Mouse (Mus musculus): Measurements from ENCODE around the gene Mfsd14a. TPM values are rescaled to one million over a fixed set of nuclear protein-coding genes. Genes with fewer than 3 reads are reported as not detected.

Gene Mfsd14a
- polyA plus RNA-seq, 1 experiment from 2014 or later: 72.2 TPM

DNA sequence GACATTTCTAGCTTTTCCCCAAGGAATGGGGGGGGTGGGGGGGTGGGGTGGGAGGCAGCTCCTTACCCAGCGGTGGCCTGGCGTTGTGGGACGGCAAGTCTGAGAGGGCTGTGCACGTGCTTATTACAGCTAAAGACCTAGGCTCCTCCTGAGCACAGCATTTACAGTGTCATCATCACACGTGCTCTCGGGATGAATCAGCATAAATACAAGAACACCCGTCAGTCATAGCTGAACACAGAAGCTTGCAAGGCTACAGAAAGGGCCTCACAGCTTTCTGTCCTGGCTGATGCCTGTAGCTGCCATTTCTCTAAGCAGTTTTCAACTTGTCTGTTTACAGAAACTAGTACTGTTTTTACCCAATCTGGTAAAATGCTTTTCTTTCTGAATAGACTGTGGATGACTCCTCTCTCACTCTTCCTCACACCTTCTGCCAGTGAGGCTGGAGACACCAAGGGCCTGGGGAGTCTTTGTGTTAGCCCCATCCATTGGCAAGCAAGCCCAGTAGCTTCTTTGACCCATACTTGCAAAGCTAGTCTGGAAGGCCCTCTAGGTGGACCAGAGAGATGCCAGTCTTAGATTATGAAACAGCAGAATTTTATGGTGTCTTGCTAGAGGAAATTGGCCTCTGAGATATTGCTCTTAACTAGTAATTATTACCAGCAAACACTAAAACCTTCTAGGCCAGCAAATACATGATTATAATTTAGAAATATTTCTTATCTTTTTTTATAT is 41.7 kb downstream of the Mfsd14a start:
- Histone ChIP-seq H3K9me3 (no peaks in the 10 kb centered on the region), H3K4me3 (no peak overlapping the region), H3K36me3 (peaks cover 48% of the 10 kb centered on the region), H3K4me2 (replicated peaks) (no peak overlapping the region), H3K27me3 (replicated peaks) (no peaks in the 10 kb centered on the region), H3K4me1 (no peaks in the 10 kb centered on the region), H3K27ac (no peak overlapping the region), H3K9ac (no peak overlapping the region)
- no peak for ATAC-seq (ENCODE audit: low FRiP score, low read depth)
- 94% methylated on average over 7 of the region's 7 CpGs for WGBS

DNA sequence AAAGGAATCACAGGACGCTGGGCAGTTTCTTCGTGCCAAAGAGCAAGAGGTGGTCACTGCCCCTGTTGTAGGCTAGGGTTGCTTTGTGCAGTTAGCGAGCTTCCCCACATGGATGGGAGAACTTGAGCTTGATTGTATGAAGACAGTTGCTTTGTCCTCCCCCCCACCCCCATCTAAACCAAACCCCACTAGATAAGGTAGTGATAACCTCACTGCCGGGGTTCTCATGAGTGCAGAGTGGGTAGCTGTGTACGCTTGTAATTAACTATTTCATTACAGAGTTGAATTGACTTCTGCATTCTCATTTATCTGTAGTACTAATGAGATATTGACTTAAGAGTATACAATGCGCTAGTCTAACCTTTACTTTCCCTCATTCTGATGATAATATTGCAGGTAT is 43.6 kb downstream of the Mfsd14a start:
- ATAC-seq (ENCODE audit: low FRiP score, low read depth): no peak
- Histone ChIP-seq H3K4me3 (no peak overlapping the region), H3K9me3 (no peaks in the 10 kb centered on the region), H3K27ac (no peak overlapping the region), H3K4me2 (replicated peaks) (no peak overlapping the region), H3K36me3 (peaks cover 66% of the 10 kb centered on the region), H3K4me1 (no peaks in the 10 kb centered on the region), H3K9ac (no peak overlapping the region), H3K27me3 (replicated peaks) (no peaks in the 10 kb centered on the region)
- WGBS: 89% methylated on average over 6 of the region's 6 CpGs

DNA sequence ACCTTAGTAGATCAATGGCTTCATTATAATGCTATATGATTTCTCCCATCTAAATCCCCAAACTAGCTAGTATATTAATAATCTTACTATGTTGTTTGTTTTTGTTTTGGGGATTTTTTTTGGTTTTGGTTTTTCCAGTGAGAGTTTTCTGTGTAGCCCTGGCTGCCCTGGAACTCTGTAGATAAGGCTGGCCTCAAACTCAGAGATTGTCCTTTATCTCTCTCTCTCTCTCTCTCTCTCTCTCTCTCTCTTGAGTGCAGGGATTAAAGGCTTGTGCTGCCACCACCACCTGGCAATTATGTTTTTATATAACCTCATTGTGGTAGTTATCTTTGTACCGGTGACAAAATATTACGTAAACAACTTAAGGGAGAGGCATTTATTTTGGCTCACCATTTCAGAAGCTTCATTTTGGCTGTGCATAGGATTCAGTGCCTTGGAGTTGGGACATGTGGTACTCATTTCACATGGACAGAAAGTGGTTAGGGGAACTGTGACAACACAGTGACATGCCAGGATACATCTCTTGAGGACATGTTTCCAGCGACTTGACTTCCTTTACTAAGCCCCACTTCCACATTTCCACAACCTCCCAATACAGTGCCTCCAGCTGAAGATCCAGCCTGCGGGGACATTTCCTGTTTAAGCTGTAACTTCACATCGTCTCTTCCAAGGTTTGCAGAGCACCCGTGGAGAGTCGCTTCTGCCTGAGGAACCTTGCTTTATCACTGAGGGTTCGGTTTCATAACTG is 47.0 kb downstream of the Mfsd14a start:
- Histone ChIP-seq H3K4me1 (no peaks in the 10 kb centered on the region), H3K27ac (no peak overlapping the region), H3K36me3 (peaks cover 52% of the 10 kb centered on the region), H3K9ac (no peak overlapping the region), H3K27me3 (replicated peaks) (no peaks in the 10 kb centered on the region), H3K4me3 (no peak overlapping the region), H3K9me3 (no peaks in the 10 kb centered on the region), H3K4me2 (replicated peaks) (no peak overlapping the region)
- no peak for ATAC-seq (ENCODE audit: low FRiP score, low read depth)
- WGBS: 91% methylated on average over 8 of the region's 8 CpGs

DNA sequence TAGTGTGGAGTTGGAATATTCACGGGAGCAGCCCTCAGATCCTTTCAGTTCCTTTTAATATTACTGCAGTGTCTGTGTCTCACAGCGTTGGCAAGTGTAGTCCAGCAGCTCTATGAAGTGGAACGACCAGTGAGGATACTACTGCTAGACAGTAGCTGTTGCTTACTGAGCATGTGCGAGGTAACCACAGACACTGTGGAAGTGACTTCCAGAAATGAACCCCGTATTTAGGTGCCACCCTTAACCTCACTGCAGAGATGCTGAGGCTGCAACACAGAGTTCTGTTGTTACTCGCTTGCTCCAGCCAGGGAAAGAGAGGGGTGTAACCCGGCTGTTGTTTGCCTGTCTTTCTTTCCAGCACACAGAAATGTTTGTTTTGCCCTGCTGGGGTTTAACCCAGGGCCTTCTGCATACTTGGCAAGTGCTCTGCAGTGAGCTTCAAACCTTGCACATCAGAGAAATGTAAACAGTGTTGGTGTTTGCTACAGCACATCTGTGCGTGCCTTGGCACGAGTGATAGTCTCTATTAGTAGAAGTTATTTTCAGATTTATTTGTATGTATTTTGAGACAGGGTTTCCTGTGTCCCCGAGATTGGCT is 48.1 kb downstream of the Mfsd14a start, which contains the start of gene Trmt13:
Trmt13 (minus strand) TSS at position 293 of the 598 bp plus-strand sequence.
- Histone ChIP-seq H3K4me1 (no peaks in the 10 kb centered on the region), H3K4me3 (no peak within 1 kb of the TSS), H3K4me2 (replicated peaks) (no peak within 1 kb of the TSS), H3K9ac (no peak within 1 kb of the TSS), H3K27me3 (replicated peaks) (no peaks in the 10 kb centered on the region), H3K36me3 (peaks cover 51% of the 10 kb centered on the region), H3K27ac (no peak within 1 kb of the TSS), H3K9me3 (no peaks in the 10 kb centered on the region)
- no peak for ATAC-seq (ENCODE audit: low FRiP score, low read depth)
- WGBS: 88% methylated on average over 10 of the region's 10 CpGs

DNA sequence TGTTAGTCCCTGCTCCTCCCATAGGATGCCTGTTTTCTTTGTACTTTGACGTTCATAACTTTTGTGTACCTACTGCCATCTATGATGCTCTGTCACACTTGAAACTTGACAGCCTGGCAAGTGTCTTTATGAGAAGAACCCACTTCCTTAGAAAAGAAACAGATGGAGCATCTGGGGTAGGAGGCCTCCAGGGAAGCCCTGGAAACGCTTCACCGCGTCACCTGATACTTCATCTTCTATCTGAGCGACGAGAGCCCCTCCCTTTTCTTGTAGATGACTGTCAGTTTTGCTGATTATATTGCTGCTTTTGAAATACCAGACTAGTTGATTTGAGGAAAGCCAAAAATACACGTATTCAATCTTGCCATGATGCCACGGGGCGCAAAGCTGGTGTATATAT is 57.9 kb downstream of the Mfsd14a start:
- Histone ChIP-seq H3K4me3 (no peak overlapping the region), H3K9ac (no peak overlapping the region), H3K9me3 (no peaks in the 10 kb centered on the region), H3K4me1 (no peaks in the 10 kb centered on the region), H3K4me2 (replicated peaks) (no peak overlapping the region), H3K27me3 (replicated peaks) (no peaks in the 10 kb centered on the region), H3K27ac (no peak overlapping the region), H3K36me3 (peaks cover 20% of the 10 kb centered on the region)
- 84% methylated on average over 9 of the region's 9 CpGs for WGBS
- ATAC-seq (ENCODE audit: low FRiP score, low read depth): no peak

DNA sequence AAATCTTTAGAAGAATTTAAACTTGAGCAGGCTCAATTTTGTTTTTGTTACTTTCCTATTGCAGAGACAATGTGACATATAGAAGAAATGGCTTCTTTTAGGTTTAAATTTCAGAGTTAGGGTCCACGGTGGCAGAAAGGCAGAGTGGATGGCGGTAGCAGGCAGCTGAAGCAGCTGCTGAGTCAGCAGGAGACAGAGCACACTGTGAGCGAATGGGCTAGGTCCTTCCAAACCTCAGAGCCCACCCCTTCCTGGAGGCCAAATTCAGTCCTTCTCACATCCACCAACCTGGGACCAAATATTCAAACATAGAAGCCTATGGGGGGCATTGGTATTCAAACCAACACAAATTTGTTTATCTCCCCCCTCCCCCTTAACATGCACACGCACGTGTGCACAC is 60.7 kb downstream of the Mfsd14a start:
- WGBS: 88% methylated on average over 5 of the region's 5 CpGs
- Histone ChIP-seq H3K36me3 (peaks cover 6% of the 10 kb centered on the region; the same call in 1 of the 2 replicates), H3K9ac (no peak overlapping the region), H3K27me3 (replicated peaks) (no peaks in the 10 kb centered on the region), H3K4me1 (no peaks in the 10 kb centered on the region), H3K4me3 (no peak overlapping the region), H3K27ac (no peak overlapping the region), H3K9me3 (no peaks in the 10 kb centered on the region), H3K4me2 (replicated peaks) (no peak overlapping the region)
- no peak for ATAC-seq (ENCODE audit: low FRiP score, low read depth)

DNA sequence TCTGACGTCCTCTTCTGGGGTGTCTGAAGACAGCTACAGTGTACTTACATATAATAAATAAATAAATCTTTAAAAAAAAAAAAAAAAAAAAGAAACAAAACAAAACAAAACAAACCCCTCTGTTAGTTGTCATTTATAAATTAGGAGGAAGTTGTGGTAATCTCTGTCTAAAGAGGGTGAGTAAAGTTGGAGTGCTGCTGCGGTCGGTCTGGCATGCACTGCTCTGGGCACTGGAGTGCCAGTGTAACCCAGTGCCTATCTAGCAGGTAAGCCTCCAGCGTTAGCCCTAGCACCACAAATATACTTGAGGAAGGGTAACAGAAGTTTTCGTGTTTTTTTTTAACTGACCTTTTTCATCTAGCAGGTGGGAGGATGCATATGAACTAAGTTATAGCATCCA is 61.5 kb downstream of the Mfsd14a start:
- Histone ChIP-seq H3K36me3 (peaks cover 2% of the 10 kb centered on the region; the same call in 1 of the 2 replicates), H3K4me3 (no peak overlapping the region), H3K4me1 (peaks cover under 1% of the 10 kb centered on the region), H3K9ac (no peak overlapping the region), H3K27me3 (replicated peaks) (no peaks in the 10 kb centered on the region), H3K9me3 (no peaks in the 10 kb centered on the region), H3K4me2 (replicated peaks) (no peak overlapping the region), H3K27ac (no peak overlapping the region)
- 94% methylated on average over 5 of the region's 5 CpGs for WGBS
- ATAC-seq (ENCODE audit: low FRiP score, low read depth): no peak

DNA sequence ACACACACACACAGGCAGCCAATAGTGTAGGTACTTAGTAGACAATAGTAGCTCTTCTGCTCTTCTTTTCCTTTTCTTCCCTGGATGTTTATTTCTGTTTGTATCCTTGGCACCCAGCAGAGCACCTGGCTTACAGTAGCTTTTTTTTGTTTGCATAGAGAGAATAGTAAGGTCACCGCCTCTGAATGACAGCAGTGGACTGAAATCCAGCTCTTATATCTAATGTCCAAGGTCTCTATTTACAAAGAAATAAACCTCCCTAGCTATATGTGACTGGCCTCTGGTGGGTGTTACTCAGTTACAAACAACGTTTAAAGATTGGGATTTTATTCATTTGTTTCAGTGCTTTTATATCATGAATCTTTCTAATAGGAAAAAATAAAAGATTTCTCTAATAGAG is 62.8 kb downstream of the Mfsd14a start:
- no peaks in the 10 kb centered on the region; the same call in 1 of the 2 replicates for H3K36me3 ChIP-seq
- H3K9me3 ChIP-seq: no peaks in the 10 kb centered on the region
- ATAC-seq (ENCODE audit: low FRiP score, low read depth): no peak
- 87% methylated on average over 2 of the region's 2 CpGs for whole genome bisulfite sequencing
- no peaks in the 10 kb centered on the region for H3K27me3 ChIP-seq (replicated peaks)
- H3K9ac ChIP-seq: no peak overlapping the region
- H3K4me2 ChIP-seq (replicated peaks): no peak overlapping the region
- peaks cover 6% of the 10 kb centered on the region for H3K4me1 ChIP-seq
- no peak overlapping the region for H3K4me3 ChIP-seq
- H3K27ac ChIP-seq: no peak overlapping the region

DNA sequence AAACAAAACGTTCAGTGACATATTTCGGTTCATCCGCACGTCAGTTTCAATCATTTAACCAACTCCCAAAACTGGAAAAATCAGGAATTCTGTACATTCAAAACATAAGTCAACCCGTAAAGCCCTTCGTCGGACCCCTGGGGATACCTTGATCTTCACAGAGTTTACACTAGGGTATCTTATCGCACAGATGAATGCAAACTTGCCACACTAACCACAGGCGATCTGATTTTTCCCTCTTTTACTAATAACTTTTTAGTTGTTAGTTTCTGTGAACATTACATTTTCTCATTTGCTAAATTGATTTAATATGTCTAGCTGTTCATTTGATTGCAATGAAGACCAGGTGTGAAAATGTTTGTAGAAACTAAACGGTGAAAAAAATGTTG is 66.9 kb downstream of the Mfsd14a start:
- no peak for ATAC-seq (ENCODE audit: low FRiP score, low read depth)
- Histone ChIP-seq H3K4me1 (peaks cover 6% of the 10 kb centered on the region), H3K9me3 (no peaks in the 10 kb centered on the region), H3K4me2 (replicated peaks) (peak overlapping the region; percentile 84), H3K9ac (peak overlapping the region; percentile 78), H3K27me3 (replicated peaks) (no peaks in the 10 kb centered on the region), H3K36me3 (peaks cover 11% of the 10 kb centered on the region), H3K27ac (no peak overlapping the region), H3K4me3 (peak overlapping the region; percentile 85)
- 14% methylated on average over 10 of the region's 10 CpGs for WGBS

DNA sequence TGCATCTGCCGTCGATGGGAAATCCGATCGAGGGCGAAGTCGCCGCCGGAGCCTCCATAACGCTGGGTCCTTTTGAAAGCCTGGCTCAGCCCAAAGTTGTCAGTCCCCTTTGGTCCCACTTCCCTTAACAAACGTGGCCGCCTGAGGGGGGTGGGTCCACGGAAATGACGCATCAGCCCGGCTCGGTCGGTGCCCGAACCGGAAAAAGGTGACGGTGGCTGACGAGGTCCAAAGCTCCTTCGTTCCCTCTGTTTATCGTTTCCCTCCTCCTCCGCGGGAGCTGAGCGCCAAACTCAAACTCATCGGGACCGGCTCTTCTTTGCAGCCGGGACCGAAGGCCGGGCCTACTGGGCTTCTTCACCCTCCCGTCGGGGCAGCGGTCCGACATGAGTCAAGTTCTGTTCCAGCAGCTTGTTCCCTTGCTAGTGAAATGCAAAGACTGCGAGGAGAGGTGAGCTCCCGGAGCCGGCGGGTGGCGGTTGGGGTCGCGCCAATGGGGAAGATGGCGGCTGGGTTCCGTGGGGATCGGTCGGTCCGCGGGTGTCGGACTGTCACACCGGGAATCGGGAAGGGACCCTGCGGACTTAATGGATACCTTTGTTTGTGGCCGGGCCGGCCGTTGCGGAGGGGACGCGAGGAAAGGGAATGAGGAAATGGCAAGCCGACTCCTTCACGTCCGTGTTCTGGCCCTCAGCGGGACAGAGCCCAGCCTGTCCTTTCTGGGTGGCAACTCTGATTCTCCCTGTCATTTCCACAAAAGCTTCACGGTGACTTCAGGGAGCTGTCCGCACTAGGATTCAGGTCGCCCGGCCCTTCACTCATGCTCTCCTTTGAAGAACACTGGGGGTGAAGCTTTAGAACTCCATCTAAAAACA is 67.5 kb downstream of the Mfsd14a start, which contains the start of gene Sass6:
Sass6 (plus strand) TSS at position 255 of the 875 bp plus-strand sequence.
- peak within 1 kb of the TSS; percentile 78 for H3K9ac ChIP-seq
- peak; percentile 98 for ATAC-seq (ENCODE audit: low FRiP score, low read depth)
- H3K4me3 ChIP-seq: peak within 1 kb of the TSS; percentile 85
- no peaks in the 10 kb centered on the region for H3K27me3 ChIP-seq (replicated peaks)
- H3K27ac ChIP-seq: 0 out of 2 replicates have a peak within 1 kb of the TSS, but pooled peaks have one; percentile 57
- under 1% methylated on average over 65 of the region's 65 CpGs for WGBS
- H3K4me1 ChIP-seq: peaks cover 6% of the 10 kb centered on the region
- H3K4me2 ChIP-seq (replicated peaks): peak within 1 kb of the TSS; percentile 84
- H3K9me3 ChIP-seq: no peaks in the 10 kb centered on the region
- H3K36me3 ChIP-seq: peaks cover 16% of the 10 kb centered on the region

DNA sequence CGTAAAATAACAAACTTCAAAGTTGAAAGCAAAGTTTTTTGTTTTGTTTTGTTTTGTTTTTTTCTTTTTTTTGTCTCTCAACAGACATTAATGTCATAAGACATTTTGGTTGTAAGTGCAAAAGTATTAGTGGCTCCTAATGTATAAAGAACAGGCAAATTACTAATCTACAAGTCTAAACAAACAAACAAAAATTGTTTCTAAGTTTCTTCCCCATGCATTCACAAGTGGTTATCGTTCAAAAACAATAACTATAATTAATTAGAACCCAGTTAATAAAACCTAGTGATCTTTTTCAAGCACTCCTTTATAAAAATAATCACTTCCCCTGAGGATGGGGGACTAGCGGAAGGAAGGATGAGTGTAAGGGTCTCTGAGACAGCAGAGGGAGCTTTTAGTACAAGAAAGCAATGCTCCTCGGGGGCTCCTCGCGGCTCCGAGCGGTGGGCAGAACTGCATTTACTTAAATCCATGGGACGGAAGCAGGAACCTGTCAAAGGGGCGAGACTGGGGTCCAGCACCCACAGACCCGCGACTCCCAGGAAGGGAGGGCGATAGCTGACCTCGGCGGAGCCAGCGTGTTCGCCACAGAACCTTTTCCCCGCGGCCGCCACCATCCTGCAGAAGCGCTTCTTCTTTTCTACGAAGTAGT is 68.3 kb downstream of the Mfsd14a start:
- H3K9me3 ChIP-seq: no peaks in the 10 kb centered on the region
- peak overlapping the region; percentile 84 for H3K4me2 ChIP-seq (replicated peaks)
- 0 out of 2 replicates have a peak overlapping the region, but pooled peaks have one; percentile 57 for H3K27ac ChIP-seq
- peaks cover 6% of the 10 kb centered on the region for H3K4me1 ChIP-seq
- ATAC-seq (ENCODE audit: low FRiP score, low read depth): peak; percentile 81
- 3% methylated on average over 22 of the region's 22 CpGs for WGBS
- H3K4me3 ChIP-seq: peak overlapping the region; percentile 85
- H3K9ac ChIP-seq: peak overlapping the region; percentile 68
- H3K36me3 ChIP-seq: peaks cover 23% of the 10 kb centered on the region
- no peaks in the 10 kb centered on the region for H3K27me3 ChIP-seq (replicated peaks)

All from neural tube, embryonic 12.5 days (tissue).